Mouse (Mus musculus): Measurements from ENCODE around the gene Ninj1. TPM values are rescaled to one million over a fixed set of nuclear protein-coding genes. Genes with fewer than 3 reads are reported as not detected.

Ninj1 gene
- polyA plus RNA-seq, 2 experiments, result 61.5 to 67.4 TPM

DNA sequence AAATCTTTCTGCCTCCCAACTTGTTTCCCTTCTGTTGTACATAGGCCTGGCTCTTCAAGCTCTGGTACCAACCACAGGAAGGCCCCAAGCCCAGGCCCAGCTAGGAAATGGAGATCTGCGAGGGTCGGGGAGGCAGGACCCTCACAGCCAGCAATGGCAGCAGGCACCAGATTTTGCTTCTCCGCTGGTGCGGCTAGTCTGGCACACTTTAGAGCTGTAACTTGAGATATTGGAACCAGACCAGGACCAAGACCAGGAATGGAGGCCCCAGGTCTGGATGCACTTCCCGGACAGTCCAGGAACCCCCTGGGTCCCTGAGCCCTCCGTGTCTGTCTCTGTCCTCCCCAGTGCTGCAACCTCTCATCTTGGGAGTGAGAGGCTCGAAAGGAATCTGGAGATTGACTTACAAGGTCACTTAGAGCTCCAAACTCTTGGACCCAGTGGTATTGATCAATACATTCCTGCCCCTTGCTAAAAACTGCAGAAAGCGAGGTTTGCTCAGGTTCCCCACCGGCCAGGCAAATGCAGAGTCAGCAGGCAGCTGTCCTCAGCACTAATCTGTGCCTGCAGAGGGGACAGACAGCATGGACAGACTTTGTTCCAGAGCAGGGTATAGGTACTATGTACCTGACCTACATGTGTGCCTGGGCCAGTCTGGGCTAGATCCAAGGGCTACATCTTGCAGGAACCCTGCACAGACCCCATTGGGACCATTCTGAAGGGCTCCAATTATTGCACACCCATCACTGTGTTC, 29.7 kb downstream of the Ninj1 start:
- DNase-seq (ENCODE audit: low spot score) (no peak), ATAC-seq (ENCODE audit: low FRiP score, low read depth) (no peak)
- no peaks in the 10 kb centered on the region for H3K27me3 ChIP-seq (ENCODE audit: control insufficient read depth, insufficient read depth, low read length)
- no peaks in the 10 kb centered on the region for H3K36me3 ChIP-seq (ENCODE audit: control insufficient read depth, insufficient read depth, low read length)
- H3K27ac ChIP-seq (replicated peaks; ENCODE audit: low read depth, low read length), result peak overlapping the region; percentile 63
- peaks cover 23% of the 10 kb centered on the region for H3K4me1 ChIP-seq (ENCODE audit: control insufficient read depth, insufficient read depth, low read length)
- peak overlapping the region; percentile 55 for H3K4me2 ChIP-seq (replicated peaks; ENCODE audit: low read depth, low read length, severe bottlenecking)
- H3K4me3 ChIP-seq (replicated peaks; ENCODE audit: low read length), result no peak overlapping the region
- no peak for TF ChIP-seq POLR2A (IDR thresholded peaks at IDR 0.05; ENCODE audit: borderline replicate concordance, extremely low read depth, insufficient read depth, insufficient read length)
- H3K9me3 ChIP-seq (ENCODE audit: control insufficient read depth, low read length), result no peaks in the 10 kb centered on the region
- no peak overlapping the region for H3K9ac ChIP-seq (ENCODE audit: low read depth, low read length, severe bottlenecking)
- 38% methylated on average over 9 of the region's 9 CpGs for WGBS

DNA sequence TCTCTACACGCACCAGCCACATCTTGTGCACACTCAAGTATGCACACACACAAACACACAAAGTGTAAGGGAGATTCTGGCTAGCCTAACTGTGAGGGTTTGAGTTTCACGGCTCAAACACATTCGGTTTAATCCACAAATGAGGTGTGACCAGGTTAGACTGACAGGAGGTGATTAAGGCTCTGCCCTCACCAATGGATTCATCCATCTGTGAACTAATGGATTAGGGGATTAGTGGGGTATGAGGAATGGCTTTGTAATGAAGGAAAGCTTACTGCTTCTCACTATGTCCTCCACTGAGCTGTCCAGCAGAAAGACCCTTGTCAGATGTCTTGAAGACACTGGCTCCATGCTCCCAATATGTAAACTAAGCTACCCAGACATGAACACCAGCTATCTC, 31.4 kb downstream of the Ninj1 start:
- ATAC-seq (ENCODE audit: low FRiP score, low read depth) (no peak), DNase-seq (ENCODE audit: low spot score) (no peak)
- TF ChIP-seq POLR2A (IDR thresholded peaks at IDR 0.05; ENCODE audit: borderline replicate concordance, extremely low read depth, insufficient read depth, insufficient read length), result no peak
- Histone ChIP-seq H3K4me3 (replicated peaks; ENCODE audit: low read length) (no peak overlapping the region), H3K27me3 (ENCODE audit: control insufficient read depth, insufficient read depth, low read length) (no peaks in the 10 kb centered on the region), H3K27ac (replicated peaks; ENCODE audit: low read depth, low read length) (no peak overlapping the region), H3K4me1 (ENCODE audit: control insufficient read depth, insufficient read depth, low read length) (peaks cover 20% of the 10 kb centered on the region), H3K36me3 (ENCODE audit: control insufficient read depth, insufficient read depth, low read length) (no peaks in the 10 kb centered on the region), H3K4me2 (replicated peaks; ENCODE audit: low read depth, low read length, severe bottlenecking) (no peak overlapping the region), H3K9me3 (ENCODE audit: control insufficient read depth, low read length) (no peaks in the 10 kb centered on the region), H3K9ac (ENCODE audit: low read depth, low read length, severe bottlenecking) (no peak overlapping the region)
- WGBS, result 51% methylated on average over 3 of the region's 3 CpGs

GRCm38 (mm10) chr13:49219367-49219766, 32.1 kb downstream of the Ninj1 start:
- TF ChIP-seq POLR2A (IDR thresholded peaks at IDR 0.05; ENCODE audit: borderline replicate concordance, extremely low read depth, insufficient read depth, insufficient read length), result no peak
- no peak overlapping the region for H3K9ac ChIP-seq (ENCODE audit: low read depth, low read length, severe bottlenecking)
- 81% methylated on average over 4 of the region's 4 CpGs for WGBS
- H3K4me1 ChIP-seq (ENCODE audit: control insufficient read depth, insufficient read depth, low read length), result peaks cover 16% of the 10 kb centered on the region
- no peaks in the 10 kb centered on the region for H3K27me3 ChIP-seq (ENCODE audit: control insufficient read depth, insufficient read depth, low read length)
- H3K36me3 ChIP-seq (ENCODE audit: control insufficient read depth, insufficient read depth, low read length), result no peaks in the 10 kb centered on the region
- ATAC-seq (ENCODE audit: low FRiP score, low read depth), result no peak
- no peak overlapping the region for H3K4me3 ChIP-seq (replicated peaks; ENCODE audit: low read length)
- H3K4me2 ChIP-seq (replicated peaks; ENCODE audit: low read depth, low read length, severe bottlenecking), result no peak overlapping the region
- DNase-seq (ENCODE audit: low spot score), result no peak
- no peaks in the 10 kb centered on the region for H3K9me3 ChIP-seq (ENCODE audit: control insufficient read depth, low read length)
- H3K27ac ChIP-seq (replicated peaks; ENCODE audit: low read depth, low read length), result no peak overlapping the region

GRCm38 (mm10) chr13:49220912-49221311, 33.6 kb downstream of the Ninj1 start:
- DNase-seq (ENCODE audit: low spot score), result no peak
- Histone ChIP-seq H3K9me3 (ENCODE audit: control insufficient read depth, low read length) (no peaks in the 10 kb centered on the region), H3K4me2 (replicated peaks; ENCODE audit: low read depth, low read length, severe bottlenecking) (no peak overlapping the region), H3K27me3 (ENCODE audit: control insufficient read depth, insufficient read depth, low read length) (no peaks in the 10 kb centered on the region), H3K36me3 (ENCODE audit: control insufficient read depth, insufficient read depth, low read length) (no peaks in the 10 kb centered on the region), H3K27ac (replicated peaks; ENCODE audit: low read depth, low read length) (no peak overlapping the region), H3K9ac (ENCODE audit: low read depth, low read length, severe bottlenecking) (no peak overlapping the region), H3K4me3 (replicated peaks; ENCODE audit: low read length) (no peak overlapping the region), H3K4me1 (ENCODE audit: control insufficient read depth, insufficient read depth, low read length) (peaks cover 8% of the 10 kb centered on the region)
- no peak for TF ChIP-seq POLR2A (IDR thresholded peaks at IDR 0.05; ENCODE audit: borderline replicate concordance, extremely low read depth, insufficient read depth, insufficient read length)
- ATAC-seq (ENCODE audit: low FRiP score, low read depth), result no peak
- WGBS, result 31% methylated on average over 5 of the region's 5 CpGs

- peak; percentile 43 for DNase-seq (ENCODE audit: low spot score)
- H3K27ac ChIP-seq (replicated peaks; ENCODE audit: low read depth, low read length), result no peak overlapping the region
- no peak for TF ChIP-seq POLR2A (IDR thresholded peaks at IDR 0.05; ENCODE audit: borderline replicate concordance, extremely low read depth, insufficient read depth, insufficient read length)
- H3K27me3 ChIP-seq (ENCODE audit: control insufficient read depth, insufficient read depth, low read length), result no peaks in the 10 kb centered on the region
- WGBS, result 9% methylated on average over 10 of the region's 10 CpGs
- no peak overlapping the region for H3K4me2 ChIP-seq (replicated peaks; ENCODE audit: low read depth, low read length, severe bottlenecking)
- no peaks in the 10 kb centered on the region for H3K36me3 ChIP-seq (ENCODE audit: control insufficient read depth, insufficient read depth, low read length)
- no peaks in the 10 kb centered on the region for H3K4me1 ChIP-seq (ENCODE audit: control insufficient read depth, insufficient read depth, low read length)
- ATAC-seq (ENCODE audit: low FRiP score, low read depth), result no peak
- 0 out of 2 replicates have a peak overlapping the region, but pooled peaks have one; percentile 32 for H3K9ac ChIP-seq (ENCODE audit: low read depth, low read length, severe bottlenecking)
- no peaks in the 10 kb centered on the region for H3K9me3 ChIP-seq (ENCODE audit: control insufficient read depth, low read length)
- no peak overlapping the region for H3K4me3 ChIP-seq (replicated peaks; ENCODE audit: low read length)
These were observed 37.0 kb downstream of the Ninj1 start for GRCm38 (mm10) chr13:49224314-49224713.
